Mouse (Mus musculus): ENCODE results near the gene Matn3.

DNA sequence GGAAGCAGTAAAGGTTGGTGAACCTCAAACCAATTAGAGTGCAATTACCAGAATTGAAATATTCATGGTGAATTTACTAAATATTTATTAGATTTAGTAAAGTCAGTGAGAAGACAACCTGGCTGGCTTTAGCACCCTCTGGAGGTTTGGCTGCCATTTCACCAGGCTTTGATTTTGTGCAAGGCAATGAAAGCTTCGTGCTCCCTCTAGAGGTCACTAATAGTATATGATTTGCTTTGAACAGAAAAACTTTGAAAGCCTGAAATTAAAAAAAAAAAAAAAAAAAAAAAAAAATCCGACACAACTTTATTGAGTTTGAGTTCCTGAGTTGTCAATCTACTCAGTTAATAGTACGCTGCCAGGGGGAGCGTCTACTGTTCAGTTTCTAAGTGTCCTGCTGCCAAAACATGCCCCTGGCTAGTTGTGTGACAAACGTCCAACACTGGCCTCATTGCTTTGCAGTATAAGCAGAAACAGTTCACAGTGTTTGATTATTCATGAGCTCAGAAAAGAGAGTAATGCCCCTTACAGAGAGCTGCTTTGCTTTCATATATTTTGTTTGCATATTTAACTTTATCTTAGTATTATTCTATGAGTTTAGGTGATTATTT lies 54.4 kb downstream of the Matn3 start:
- TF ChIP-seq POLR2A (IDR thresholded peaks at IDR 0.05; ENCODE audit: borderline replicate concordance, insufficient read depth, low read length) (no peak), CTCF (IDR thresholded peaks at IDR 0.05; ENCODE audit: borderline replicate concordance, insufficient read depth, low read depth, low read length) (peak; percentile 79)

Measured in cerebellum, adult 2 months (tissue).